Mouse (Mus musculus) thymus, adult 2 months (tissue): ENCODE results near the gene Zfp593. TPM values are rescaled to one million over a fixed set of nuclear protein-coding genes. Genes with fewer than 3 reads are reported as not detected.

Source experiments
- DNase-seq: peaks from one replicate; pipeline ENCODE4 v3.0.0; 2021
- H3K27ac ChIP-seq: fragments of 200-500 bp; 2 replicates; pipeline ENCODE4 v1.5.1; 2012; ENCODE audit warnings: low read length, control low read depth; ENCODE audit not compliant: control insufficient read depth, insufficient read depth
- H3K27me3 ChIP-seq: fragments of 200-500 bp; 2 replicates; pipeline ENCODE4 v1.6.1; 2012; ENCODE audit warnings: mild to moderate bottlenecking, low read length, moderate library complexity, mixed read lengths; ENCODE audit not compliant: control insufficient read depth, insufficient read depth
- H3K36me3 ChIP-seq: fragments of 200-500 bp; 2 replicates; pipeline ENCODE4 v1.6.1; 2012; ENCODE audit warnings: mild to moderate bottlenecking, low read length, moderate library complexity; ENCODE audit not compliant: control insufficient read depth, insufficient read depth
- H3K4me1 ChIP-seq: fragments of 200-500 bp; replicated peaks from 2 replicates; pipeline ENCODE4 v1.6.1; 2012; ENCODE audit warnings: low read length; ENCODE audit not compliant: control insufficient read depth, insufficient read depth
- H3K4me3 ChIP-seq: fragments of 200-500 bp; 2 replicates; pipeline ENCODE4 v1.5.1; 2012; ENCODE audit warnings: mild to moderate bottlenecking, low read length, control low read depth, moderate library complexity; ENCODE audit not compliant: control insufficient read depth, insufficient read depth
- CTCF ChIP-seq: fragments of 200-500 bp; IDR thresholded peaks from 2 replicates; pipeline ENCODE4 v1.5.1; 2012; ENCODE audit warnings: mild to moderate bottlenecking, control low read depth, low read length, moderate library complexity, borderline replicate concordance; ENCODE audit not compliant: control insufficient read depth, poor library complexity, insufficient read depth; ENCODE audit errors: extremely low read depth
- POLR2A ChIP-seq: fragments of 200-500 bp; IDR thresholded peaks from 2 replicates; pipeline ENCODE4 v1.6.1; 2012; ENCODE audit warnings: mild to moderate bottlenecking, low read length, control low read depth, moderate library complexity; ENCODE audit not compliant: control insufficient read depth, poor library complexity, insufficient read depth; ENCODE audit errors: extremely low read depth
- WGBS: fragments of 180-500 bp; shearing (Covaris S2); methylation state at CpG from one replicate; pipeline ENCODE4 v1.1.7; 2018; 5-methylcytosine and 5-hydroxymethylcytosine counted together
- polyA plus RNA-seq: library from polyadenylated mRNA; depleted of rRNA; stranded (reverse); fragments of >200 nt; gene quantifications from 2 replicates; pipeline ENCODE4 v1.2.3, GENCODE M21; 2012; rRNA removed

Gene Zfp593
- polyA plus RNA-seq, 1 experiment: 14.8 TPM

DNA sequence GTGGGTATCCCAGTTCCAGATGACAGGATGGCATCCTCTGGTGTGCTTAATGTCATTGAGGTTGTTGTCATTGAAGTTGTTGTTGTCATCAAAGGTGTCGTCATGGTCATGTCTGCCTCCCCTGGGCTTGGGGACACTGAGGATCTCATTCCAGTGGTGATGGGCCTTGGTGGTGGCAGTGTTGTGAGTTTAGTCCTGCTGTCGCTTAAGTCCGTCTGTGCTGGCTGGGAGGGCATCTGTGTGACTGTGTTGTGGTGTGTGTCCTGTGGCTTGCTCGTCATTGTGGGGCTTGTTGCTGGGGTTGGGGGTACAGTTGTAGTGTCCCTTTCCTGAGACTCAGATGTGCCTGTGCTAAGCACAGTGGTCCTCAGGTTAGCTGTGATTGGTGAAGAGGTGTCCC is 42.5 kb downstream of the Zfp593 start, which contains the start of gene Gm7534:
TSS of gene Gm7534 (minus strand) at position 101 of the 400 bp plus-strand sequence.
- DNase-seq: no peak
- no peak for TF ChIP-seq POLR2A
- TF ChIP-seq CTCF: no peak
- WGBS: 96% methylated on average over 4 of the region's 4 CpGs
- no peaks in the 10 kb centered on the region for H3K36me3 ChIP-seq
- no peak within 1 kb of the TSS for H3K4me3 ChIP-seq
- H3K27ac ChIP-seq: no peak within 1 kb of the TSS
- peaks cover 5% of the 10 kb centered on the region for H3K4me1 ChIP-seq
- no peaks in the 10 kb centered on the region for H3K27me3 ChIP-seq

- 91% methylated on average over 2 of the region's 2 CpGs for WGBS
- no peaks in the 10 kb centered on the region for H3K27me3 ChIP-seq
- TF ChIP-seq POLR2A (no peak), CTCF (no peak)
- H3K4me3 ChIP-seq: no peak overlapping the region
- no peak overlapping the region for H3K27ac ChIP-seq
- no peaks in the 10 kb centered on the region for H3K4me1 ChIP-seq
- H3K36me3 ChIP-seq: no peaks in the 10 kb centered on the region
- no peak for DNase-seq
These were observed 46.0 kb downstream of the Zfp593 start for GRCm38 (mm10) chr4:134199371-134199770.

Other genes with a start within 250 kb of the Zfp593 start
- gene Dhdds, start 244.7 kb downstream of the Zfp593 start, polyA plus RNA-seq: 32.1 and 33.2 TPM in 2 replicates
- gene Lin28a, start 226.8 kb downstream of the Zfp593 start, polyA plus RNA-seq: 0.03 TPM in 2 replicates
- gene Zfp683, start 191.8 kb downstream of the Zfp593 start, polyA plus RNA-seq: 4.9 and 5.3 TPM in 2 replicates
- 4.4 and 5.7 TPM in 2 replicates for gene Crybg2, start 184.8 kb downstream of the Zfp593 start, polyA plus RNA-seq
- 355 and 480 TPM in 2 replicates for gene Cd52, start 150.5 kb downstream of the Zfp593 start, polyA plus RNA-seq
- gene Ubxn11, start 143.0 kb downstream of the Zfp593 start, polyA plus RNA-seq: 91.3 and 120 TPM in 2 replicates
- gene Sh3bgrl3, start 116.8 kb downstream of the Zfp593 start, polyA plus RNA-seq: 1,368 and 1,549 TPM in 2 replicates
- gene Cep85, start 58.5 kb downstream of the Zfp593 start, polyA plus RNA-seq: 127 and 145 TPM in 2 replicates
- 0.17 and 0.36 TPM in 2 replicates for gene Gm7534, start 42.6 kb downstream of the Zfp593 start, polyA plus RNA-seq
- 0.11 and 0.16 TPM in 2 replicates for gene Catsper4, start 18.2 kb downstream of the Zfp593 start, polyA plus RNA-seq
- 3.6 and 4.3 TPM in 2 replicates for gene Cnksr1, start 7.2 kb downstream of the Zfp593 start, polyA plus RNA-seq
- not detected in 2 replicates for gene E130218I03Rik, start 1.9 kb downstream of the Zfp593 start, polyA plus RNA-seq
- gene Gm30191, start 1.3 kb upstream of the Zfp593 start, polyA plus RNA-seq: not detected in 2 replicates
- gene Grrp1, start 8.5 kb upstream of the Zfp593 start, polyA plus RNA-seq: 5.2 and 6.6 TPM in 2 replicates
- gene Pdik1l, start 42.3 kb upstream of the Zfp593 start, polyA plus RNA-seq: 13.3 and 14.4 TPM in 2 replicates
- gene Trim63, start 69.5 kb upstream of the Zfp593 start, polyA plus RNA-seq: 0.43 and 5.9 TPM in 2 replicates
- gene Slc30a2, start 97.6 kb upstream of the Zfp593 start, polyA plus RNA-seq: 1.1 and 2.0 TPM in 2 replicates
- gene Extl1, start 138.3 kb upstream of the Zfp593 start, polyA plus RNA-seq: 8.9 and 10.3 TPM in 2 replicates
- 12.2 and 12.3 TPM in 2 replicates for gene Pafah2, start 150.7 kb upstream of the Zfp593 start, polyA plus RNA-seq
- gene Stmn1, start 222.7 kb upstream of the Zfp593 start, polyA plus RNA-seq: 134 and 274 TPM in 2 replicates